ENCODE assay signal across 12 mouse cellular contexts in the genomic region with DNA sequence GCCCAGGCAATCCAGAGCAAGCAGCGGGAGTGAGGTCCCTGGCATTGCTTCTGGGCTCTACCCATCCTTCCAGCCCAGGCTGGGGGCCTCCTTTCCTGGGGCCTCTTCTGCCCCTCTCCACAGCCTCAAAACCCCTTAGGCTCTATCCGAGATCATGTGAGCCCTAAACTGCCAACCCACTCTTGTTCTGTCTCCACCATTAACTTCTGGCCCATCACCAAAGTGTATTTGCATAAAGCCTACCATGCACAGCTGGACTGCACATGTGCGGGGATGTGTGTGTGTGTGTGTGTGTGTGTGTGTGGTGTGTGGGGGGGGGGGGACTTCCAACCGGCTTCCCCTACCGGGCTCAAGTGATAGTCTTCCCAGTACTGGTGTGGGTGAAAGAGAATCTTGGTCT. TPM values are rescaled to one million over a fixed set of nuclear protein-coding genes. Genes with fewer than 3 reads are reported as not detected.
DNase-seq lines count a peak whose midpoint lies in the region; ATAC-seq lines count a peak whose summit lies in the region.
"Had no signal": no experiment of that assay in that cellular context is flagged by ENCODE, and none has a peak within 500 bp of the region (broad histone marks: within the 10 kb centered on the region; RNA-seq: fewer than 3 reads in every experiment).

No protein-coding gene starts in this region.

- no peaks in the 10 kb centered on the region for H3K27me3 ChIP-seq in hindbrain, embryonic 12.5 days
- no peaks in the 10 kb centered on the region for H3K27me3 ChIP-seq in hindbrain, embryonic 16.5 days (replicated peaks; ENCODE audit: control insufficient read depth, insufficient read depth, low read length)
- H3K27me3 ChIP-seq in neural tube, embryonic 12.5 days (replicated peaks), result no peaks in the 10 kb centered on the region
- H3K27me3 ChIP-seq in embryonic facial prominence, embryonic 15.5 days, result no peaks in the 10 kb centered on the region
- H3K27me3 ChIP-seq: lung, embryonic 15.5 days had no signal

- H3K4me3 ChIP-seq in hindbrain, embryonic 12.5 days, result no peak overlapping the region
- no peak overlapping the region for H3K4me3 ChIP-seq in hindbrain, embryonic 16.5 days (ENCODE audit: low read length)
- H3K4me3 ChIP-seq in neural tube, embryonic 12.5 days, result no peak overlapping the region
- no peak overlapping the region for H3K4me3 ChIP-seq in embryonic facial prominence, embryonic 15.5 days (replicated peaks)
- H3K4me3 ChIP-seq: lung, embryonic 15.5 days had no signal

- no peaks in the 10 kb centered on the region for H3K36me3 ChIP-seq in hindbrain, embryonic 12.5 days
- H3K36me3 ChIP-seq in hindbrain, embryonic 16.5 days (ENCODE audit: control insufficient read depth, insufficient read depth, low read length), result no peaks in the 10 kb centered on the region
- H3K36me3 ChIP-seq in neural tube, embryonic 12.5 days, result no peaks in the 10 kb centered on the region
- H3K36me3 ChIP-seq in embryonic facial prominence, embryonic 15.5 days, result no peaks in the 10 kb centered on the region
- H3K36me3 ChIP-seq: lung, embryonic 15.5 days had no signal

- no peak for DNase-seq in neural tube, embryonic 10.5 days (ENCODE audit: extremely low spot score, low spot score)
- DNase-seq in spleen, postnatal 14 days (ENCODE audit: low spot score in 2 of 2), result no peak
- DNase-seq in cerebellum, adult 8-10 months, result no peak
- DNase-seq: cerebellum, postnatal 36 days; heart, postnatal 4 days; midbrain, embryonic 14.5 days had no signal

- H3K4me1 ChIP-seq in hindbrain, embryonic 12.5 days, result peaks cover 15% of the 10 kb centered on the region
- H3K4me1 ChIP-seq in hindbrain, embryonic 16.5 days (ENCODE audit: control insufficient read depth, insufficient read depth, low read depth, low read length), result peaks cover 4% of the 10 kb centered on the region; the same call in 1 of the 2 replicates
- H3K4me1 ChIP-seq in neural tube, embryonic 12.5 days, result peaks cover 11% of the 10 kb centered on the region
- H3K4me1 ChIP-seq in embryonic facial prominence, embryonic 15.5 days, result peaks cover 61% of the 10 kb centered on the region

- H3K9me3 ChIP-seq in hindbrain, embryonic 12.5 days (replicated peaks), result no peaks in the 10 kb centered on the region
- H3K9me3 ChIP-seq in hindbrain, embryonic 16.5 days (ENCODE audit: control insufficient read depth, low read length), result no peaks in the 10 kb centered on the region
- H3K9me3 ChIP-seq in neural tube, embryonic 12.5 days, result no peaks in the 10 kb centered on the region
- H3K9me3 ChIP-seq in embryonic facial prominence, embryonic 15.5 days (replicated peaks), result no peaks in the 10 kb centered on the region
- H3K9me3 ChIP-seq: lung, embryonic 15.5 days had no signal

- no peak overlapping the region for H3K4me2 ChIP-seq in hindbrain, embryonic 12.5 days (replicated peaks)
- no peak overlapping the region for H3K4me2 ChIP-seq in hindbrain, embryonic 16.5 days (ENCODE audit: low read length)
- no peak overlapping the region for H3K4me2 ChIP-seq in neural tube, embryonic 12.5 days (replicated peaks)
- H3K4me2 ChIP-seq in embryonic facial prominence, embryonic 15.5 days (replicated peaks), result no peak overlapping the region
- H3K4me2 ChIP-seq: lung, embryonic 15.5 days had no signal

- 0 out of 2 replicates have a peak overlapping the region, but pooled peaks have one; percentile 25 for H3K27ac ChIP-seq in hindbrain, embryonic 12.5 days
- no peak overlapping the region for H3K27ac ChIP-seq in hindbrain, embryonic 16.5 days (ENCODE audit: low read depth, low read length)
- H3K27ac ChIP-seq in neural tube, embryonic 12.5 days, result no peak overlapping the region
- peak overlapping the region; percentile 73 for H3K27ac ChIP-seq in embryonic facial prominence, embryonic 15.5 days (replicated peaks)
- H3K27ac ChIP-seq: lung, embryonic 15.5 days had no signal

- 57% methylated on average over 5 of the region's 5 CpGs for WGBS in hindbrain, embryonic 12.5 days
- WGBS in hindbrain, embryonic 16.5 days, result 50% methylated on average over 5 of the region's 5 CpGs
- 50% methylated on average over 5 of the region's 5 CpGs for WGBS in neural tube, embryonic 12.5 days
- WGBS in embryonic facial prominence, embryonic 15.5 days, result 11% methylated on average over 5 of the region's 5 CpGs

- no peak overlapping the region for H3K9ac ChIP-seq in hindbrain, embryonic 12.5 days
- no peak overlapping the region for H3K9ac ChIP-seq in hindbrain, embryonic 16.5 days (ENCODE audit: low read depth, low read length)
- H3K9ac ChIP-seq in neural tube, embryonic 12.5 days, result no peak overlapping the region
- no peak overlapping the region for H3K9ac ChIP-seq in embryonic facial prominence, embryonic 15.5 days
- H3K9ac ChIP-seq: lung, embryonic 15.5 days had no signal

- no peak for ATAC-seq in hindbrain, embryonic 12.5 days (ENCODE audit: low FRiP score)
- ATAC-seq in hindbrain, embryonic 16.5 days, result no peak
- 0 out of 2 replicates have a peak, but pooled peaks have one; percentile 21 for ATAC-seq in neural tube, embryonic 12.5 days (ENCODE audit: low FRiP score, low read depth)
- peak; percentile 60 for ATAC-seq in embryonic facial prominence, embryonic 15.5 days (ENCODE audit: insufficient number of reproducible peaks, low FRiP score, low TSS enrichment, low read depth)
- 0 out of 2 replicates have a peak, but pooled peaks have one; percentile 15 for ATAC-seq in neutrophil, adult 5-6 weeks (ENCODE audit: extremely low read depth, insufficient number of reproducible peaks, low FRiP score, poor library complexity, severe bottlenecking)

RNA-seq across cellular contexts. Expression of a gene that starts 22.2 kb away (rescaled TPM):
- polyA plus RNA-seq in hindbrain, embryonic 12.5 days (2016; fragmentation: Nextera tagmentation; extraction: Ambion mirVana), result 13.6 and 15.9 TPM in 2 replicates
- 16.9 and 18.0 TPM in 2 replicates for polyA plus RNA-seq in hindbrain, embryonic 16.5 days (2015; fragmentation: Nextera tagmentation; extraction: Ambion mirVana)
- 4.5 and 6.5 TPM in 2 replicates for polyA plus RNA-seq in neural tube, embryonic 12.5 days (2016; fragmentation: Nextera tagmentation; extraction: Ambion mirVana)
- polyA plus RNA-seq in embryonic facial prominence, embryonic 15.5 days (2015; fragmentation: Nextera tagmentation; extraction: Ambion mirVana), result 155 and 160 TPM in 2 replicates
- total RNA-seq in neutrophil, adult 5-6 weeks (2017), result 0.74 and 1.2 TPM in 2 replicates

Comparison
In these comparisons a context has a peak if more than half of its experiments do, and no peak if none do; other contexts are left out.
1. H3K27ac ChIP-seq: peak in hindbrain, embryonic 12.5 days (single experiment) and embryonic facial prominence, embryonic 15.5 days (single experiment); none in hindbrain, embryonic 16.5 days (single experiment) and neural tube, embryonic 12.5 days (single experiment).
2. ATAC-seq: peak in neural tube, embryonic 12.5 days (single experiment), embryonic facial prominence, embryonic 15.5 days (single experiment) and neutrophil, adult 5-6 weeks (single experiment); none in hindbrain, embryonic 12.5 days (single experiment) and hindbrain, embryonic 16.5 days (single experiment).